Mouse (Mus musculus) kidney, postnatal 14 days (tissue): Measurements from ENCODE around the gene Zfp42.
"Not testable (repeated sequence)": the region's sequence is repeated elsewhere in the genome, so short reads cannot be mapped to it uniquely, and the experiment has no call there.

Source experiments
- DNase-seq: peaks from one replicate; pipeline ENCODE4 v3.0.0; 2022; ENCODE audit warnings: mixed read lengths

The Zfp42 gene

GRCm38 (mm10) chr8:43306896-43307295 is at the start of gene Zfp42:
Zfp42 (minus strand) TSS chr8:43306980.
- no peak for DNase-seq

DNA sequence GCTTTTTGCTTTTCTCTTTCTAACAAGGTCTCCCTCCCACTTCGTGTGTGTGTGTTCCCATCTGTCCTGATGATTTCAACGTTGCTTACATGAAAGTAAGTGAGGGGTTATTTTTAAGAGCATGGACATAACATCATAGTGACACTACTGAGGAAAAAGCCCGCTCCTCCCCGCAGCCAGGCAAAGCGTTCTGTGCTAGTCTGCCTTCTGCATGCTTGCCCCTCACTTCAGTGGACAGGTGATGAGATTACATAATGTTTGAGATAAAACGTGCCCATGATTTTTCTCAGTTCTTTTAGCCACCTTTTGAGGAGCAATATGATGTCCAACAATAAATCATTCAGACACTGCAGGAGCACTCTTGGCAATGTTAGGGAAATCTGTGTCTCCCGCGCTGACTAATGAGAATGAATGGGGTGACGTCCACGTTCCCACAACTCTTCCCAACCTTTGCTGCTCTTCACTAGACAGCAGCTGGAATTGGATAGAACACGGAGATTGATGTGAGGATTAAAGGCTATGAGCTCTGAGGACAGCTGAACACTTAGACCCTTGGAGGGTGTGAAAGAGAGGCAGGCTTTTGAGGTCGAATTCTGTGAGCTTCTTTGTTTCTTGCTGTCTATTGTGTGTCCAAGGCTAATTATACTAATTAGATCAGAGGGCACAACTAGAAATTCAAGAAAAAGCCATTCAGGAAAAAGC is 49.4 kb upstream of the Zfp42 start:
- no peak for DNase-seq

GRCm38 (mm10) chr8:43352241-43352640 is 45.5 kb upstream of the Zfp42 start:
- DNase-seq = not testable (repeated sequence)

DNA sequence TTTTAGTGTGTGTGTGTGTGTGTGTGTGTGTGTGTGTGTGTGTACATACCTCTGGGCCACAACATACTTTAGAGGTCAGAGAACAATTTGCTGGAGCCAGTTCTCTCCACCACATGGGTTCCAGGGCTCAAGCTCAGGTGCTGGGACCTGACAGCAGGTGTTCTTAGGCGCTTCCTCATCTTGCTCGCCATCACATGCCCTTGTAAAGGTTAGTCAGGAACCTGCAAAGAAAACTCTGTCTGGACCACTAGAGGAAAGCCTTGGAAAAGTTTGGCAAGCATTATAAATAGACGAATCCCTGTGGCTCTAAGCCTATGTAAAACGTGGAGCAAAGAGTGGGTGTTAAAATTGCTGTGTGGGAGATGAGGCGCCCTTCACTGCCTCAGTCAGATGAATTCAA is 31.8 kb upstream of the Zfp42 start:
- DNase-seq = no peak

GRCm38 (mm10) chr8:43333465-43333864 is 26.7 kb upstream of the Zfp42 start:
- DNase-seq = peak; percentile 2

- no peak for DNase-seq
Measured at GRCm38 (mm10) chr8:43331657-43332056, 24.9 kb upstream of the Zfp42 start.

DNA sequence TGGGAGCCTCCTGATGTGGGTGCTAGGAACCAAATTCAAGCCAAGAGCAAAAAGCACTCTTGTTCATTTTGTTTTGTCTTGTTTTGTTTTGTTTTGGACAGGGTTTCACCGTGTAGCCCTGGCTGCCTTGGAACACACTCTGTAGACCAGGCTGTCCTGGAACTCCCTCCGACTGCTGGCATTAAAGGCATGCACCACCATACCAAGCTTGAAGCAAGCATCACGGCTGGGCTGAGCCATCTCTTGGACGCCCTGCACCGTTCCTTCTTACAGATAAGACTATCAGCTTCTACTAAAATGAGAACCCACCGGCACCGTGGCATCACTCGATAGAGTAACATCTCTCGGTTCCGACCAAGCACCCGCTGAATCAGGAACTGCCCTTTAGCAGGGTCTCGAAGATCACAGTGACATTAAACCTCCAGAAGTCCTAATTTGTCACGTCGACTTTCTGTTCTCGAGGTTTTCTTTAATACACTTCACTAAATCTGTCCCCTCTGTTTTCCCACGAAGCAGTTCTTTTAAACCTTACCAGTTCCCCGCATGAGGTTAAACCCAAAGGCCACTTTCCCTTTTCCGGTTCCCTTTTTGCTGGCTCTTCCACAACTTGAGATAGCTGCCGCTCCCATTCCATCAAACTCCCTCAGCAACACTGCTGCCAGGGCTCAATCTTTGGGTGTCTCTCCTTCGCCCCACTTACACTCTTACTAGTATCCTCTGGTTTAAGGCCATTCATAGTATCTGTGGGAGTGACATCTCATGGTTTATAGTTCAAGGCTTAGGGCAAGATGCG is 23.3 kb upstream of the Zfp42 start:
- no peak for DNase-seq

- DNase-seq = no peak
Measured at GRCm38 (mm10) chr8:43328666-43329065, 21.9 kb upstream of the Zfp42 start.

GRCm38 (mm10) chr8:43320771-43321170 is 14.0 kb upstream of the Zfp42 start:
- DNase-seq = no peak

DNA sequence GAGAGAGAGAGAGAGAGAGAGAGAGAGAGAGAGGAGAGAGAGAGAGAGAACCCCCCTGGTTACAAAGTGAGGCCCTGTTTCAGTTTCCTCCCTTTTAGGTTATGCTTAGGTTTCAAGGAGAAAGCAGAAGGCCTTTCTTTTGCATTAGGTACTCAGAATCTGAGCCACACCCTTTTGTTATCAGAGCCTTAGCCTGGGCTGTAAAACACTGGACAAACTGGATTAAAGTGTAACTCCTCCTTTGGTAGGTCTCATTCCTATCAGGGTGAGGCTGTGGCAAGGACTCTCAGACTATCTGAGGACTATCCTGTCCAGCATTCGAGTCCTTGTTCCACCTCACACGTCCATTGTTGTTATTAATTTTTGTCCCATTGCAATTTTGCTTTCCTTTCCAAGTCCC is 1.4 kb upstream of the Zfp42 start:
- no peak for DNase-seq

GRCm38 (mm10) chr8:43305676-43306075 is 1.1 kb downstream of the Zfp42 start:
- DNase-seq = no peak

DNA sequence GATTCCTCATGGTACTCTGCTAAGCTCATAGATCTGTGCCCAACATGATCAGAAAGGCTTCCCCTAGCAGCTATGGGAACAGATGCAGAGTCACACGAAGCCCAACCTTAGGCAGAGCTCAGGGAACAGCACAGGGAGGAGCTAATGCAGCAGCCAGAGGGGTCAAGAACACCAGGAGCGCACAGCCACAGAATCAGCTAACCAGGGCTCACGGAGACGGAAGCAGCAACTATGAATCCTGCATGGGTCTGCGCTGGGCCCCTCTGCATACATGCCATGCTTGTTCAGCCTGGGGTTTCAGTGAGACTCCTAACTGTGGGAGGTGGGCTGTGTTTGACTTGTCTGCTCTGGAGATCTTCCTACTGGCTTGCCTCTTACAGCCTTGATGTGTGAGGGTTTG is 7.0 kb downstream of the Zfp42 start:
- no peak for DNase-seq

DNA sequence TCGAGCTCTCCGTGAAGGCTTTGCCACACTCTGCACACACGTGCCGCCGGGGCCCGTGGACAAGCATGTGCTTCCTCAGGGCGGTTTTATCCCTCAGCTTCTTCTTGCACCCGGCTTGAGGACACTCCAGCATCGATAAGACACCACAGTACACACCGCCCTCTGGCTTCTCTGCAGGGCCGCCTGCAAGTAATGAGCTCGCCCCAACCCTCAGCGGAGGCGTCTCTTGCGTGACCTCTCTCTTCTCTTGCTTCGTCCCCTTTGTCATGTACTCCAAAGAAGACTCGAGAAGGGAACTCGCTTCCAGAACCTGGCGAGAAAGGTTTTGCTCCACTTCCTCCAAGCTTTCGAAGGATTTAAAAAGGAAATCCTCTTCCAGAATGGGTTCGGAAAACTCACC is 11.0 kb downstream of the Zfp42 start:
- DNase-seq = no peak

GRCm38 (mm10) chr8:43294191-43294590 is 12.6 kb downstream of the Zfp42 start:
- DNase-seq = no peak

DNA sequence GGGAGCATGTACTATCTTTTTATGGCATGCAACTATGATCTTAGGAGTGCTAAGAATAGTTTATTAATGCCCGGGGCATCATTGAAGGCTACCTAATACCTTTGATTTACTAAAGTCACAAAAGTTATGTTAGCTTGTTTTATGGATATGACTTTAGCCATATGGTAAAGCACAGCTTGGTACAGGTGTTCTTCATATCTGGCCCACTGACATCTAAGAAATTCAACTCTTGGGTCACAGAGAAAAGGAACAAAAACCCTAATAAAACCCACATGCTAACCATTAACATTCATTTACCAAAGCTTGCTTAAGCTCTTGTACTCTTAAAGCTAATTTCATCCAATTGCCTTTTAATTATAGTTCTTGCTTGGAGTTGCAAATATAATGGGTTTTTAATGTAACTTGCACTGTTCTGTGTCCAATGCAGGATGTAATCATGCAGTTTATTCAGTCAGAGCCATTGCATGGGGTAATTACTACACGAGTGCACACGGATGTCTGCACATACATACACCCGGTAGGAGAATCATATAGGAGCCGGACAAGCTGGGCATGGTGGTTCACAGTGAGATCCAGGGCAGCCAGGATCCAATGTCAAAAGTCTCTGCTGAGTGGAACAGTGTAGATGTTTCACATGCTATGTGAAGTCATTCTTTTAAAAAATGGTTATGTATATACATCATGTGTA is 16.2 kb downstream of the Zfp42 start:
- no peak for DNase-seq

DNA sequence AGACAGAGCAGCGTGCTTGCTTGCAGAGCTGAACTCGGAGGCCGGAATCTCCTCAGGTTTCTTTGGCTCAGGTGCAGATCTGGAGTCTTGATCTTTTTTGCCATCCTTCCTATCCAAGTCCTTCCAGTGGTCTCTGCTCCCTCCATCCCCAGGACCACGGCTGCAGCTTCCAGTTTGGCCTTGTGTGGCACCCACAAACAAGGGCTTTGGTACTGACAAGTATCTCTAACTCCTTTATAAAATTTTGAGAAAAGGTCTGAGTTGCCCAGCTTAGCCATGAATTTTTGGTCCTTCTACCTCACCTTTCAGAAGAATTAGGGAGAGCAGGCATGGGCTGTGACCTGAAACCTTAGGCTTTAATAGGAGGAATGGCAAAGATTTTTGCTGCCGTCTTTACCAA is 17.0 kb downstream of the Zfp42 start:
- no peak for DNase-seq

DNA sequence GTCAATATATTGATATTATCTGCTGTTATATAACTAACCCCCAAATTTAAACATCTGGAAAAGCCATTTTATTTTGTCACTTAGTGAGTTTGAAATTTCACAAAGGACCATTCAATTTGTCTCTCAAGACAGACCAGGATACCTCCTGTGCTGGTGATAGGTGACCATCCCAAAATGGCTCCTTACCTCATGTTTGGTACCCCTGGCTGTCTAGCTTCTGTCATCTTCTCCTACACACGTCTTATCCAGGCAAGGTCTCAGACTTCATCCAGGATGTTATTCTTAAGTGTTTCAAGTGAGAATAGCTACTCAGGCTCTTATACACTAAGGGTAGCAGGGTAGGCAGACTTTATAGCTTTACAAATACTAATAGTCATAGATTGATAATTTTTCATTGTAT is 17.9 kb downstream of the Zfp42 start:
- DNase-seq = no peak

- no peak for DNase-seq
Measured at GRCm38 (mm10) chr8:43287456-43287855, 19.3 kb downstream of the Zfp42 start.

- DNase-seq = no peak
Measured at GRCm38 (mm10) chr8:43283231-43283630, 23.5 kb downstream of the Zfp42 start.

GRCm38 (mm10) chr8:43278397-43278796 is 28.4 kb downstream of the Zfp42 start:
- DNase-seq = no peak

GRCm38 (mm10) chr8:43260961-43261360 is 45.8 kb downstream of the Zfp42 start:
- DNase-seq = no peak

- DNase-seq = no peak
Measured at GRCm38 (mm10) chr8:43257886-43258285, 48.9 kb downstream of the Zfp42 start.

DNA sequence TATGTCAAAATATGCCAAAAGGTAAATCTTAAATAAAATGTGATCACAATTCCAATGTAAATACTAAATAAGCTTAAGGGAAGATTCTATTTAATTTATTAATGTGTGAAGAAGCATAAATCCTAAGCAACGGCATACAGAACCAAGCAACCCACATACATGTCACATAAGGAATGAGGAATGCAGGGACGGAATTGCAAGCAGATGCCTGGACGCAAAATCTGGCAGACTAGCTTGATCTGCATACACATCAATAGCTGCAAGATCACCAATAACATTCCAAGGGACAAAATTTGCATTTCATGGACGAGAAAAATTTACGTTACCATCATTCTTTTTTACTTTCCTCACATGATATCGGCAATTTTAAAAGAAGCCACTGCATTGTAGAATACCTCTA is 51.1 kb downstream of the Zfp42 start:
- no peak for DNase-seq

- DNase-seq = no peak
Measured at GRCm38 (mm10) chr8:43251653-43252052, 55.1 kb downstream of the Zfp42 start.
